Mouse (Mus musculus) lung, postnatal 10 days (tissue): ENCODE measurements around the gene Cacna2d2.

Source experiments
- DNase-seq: peaks from one replicate; pipeline ENCODE4 v3.0.0; 2021

The Cacna2d2 gene

GRCm38 (mm10) chr9:107399491-107399971 lies at the start of gene Cacna2d2:
TSS of gene Cacna2d2 (plus strand) at chr9:107399612.
- peak; percentile 26 for DNase-seq

GRCm38 (mm10) chr9:107354826-107355225 lies 44.6 kb upstream of the Cacna2d2 start:
- no peak for DNase-seq

- peak; percentile 72 for DNase-seq
These were observed 43.3 kb upstream of the Cacna2d2 start for GRCm38 (mm10) chr9:107355870-107356765.

GRCm38 (mm10) chr9:107357651-107358050 lies 41.8 kb upstream of the Cacna2d2 start:
- peak; percentile 84 for DNase-seq

GRCm38 (mm10) chr9:107360989-107361388 lies 38.4 kb upstream of the Cacna2d2 start:
- no peak for DNase-seq

- DNase-seq, result peak; percentile 76
These were observed 32.8 kb upstream of the Cacna2d2 start for GRCm38 (mm10) chr9:107366644-107367043.

- no peak for DNase-seq
These were observed 31.1 kb upstream of the Cacna2d2 start for GRCm38 (mm10) chr9:107368302-107368701.

- DNase-seq, result no peak
These were observed 29.9 kb upstream of the Cacna2d2 start for GRCm38 (mm10) chr9:107369270-107370105.

- DNase-seq, result no peak
These were observed 29.3 kb upstream of the Cacna2d2 start for GRCm38 (mm10) chr9:107370106-107370463.

GRCm38 (mm10) chr9:107372441-107372840 lies 27.0 kb upstream of the Cacna2d2 start:
- no peak for DNase-seq

GRCm38 (mm10) chr9:107374623-107375022 lies 24.8 kb upstream of the Cacna2d2 start:
- peak; percentile 33 for DNase-seq

- DNase-seq, result no peak
These were observed 24.0 kb upstream of the Cacna2d2 start for GRCm38 (mm10) chr9:107375451-107375850.

GRCm38 (mm10) chr9:107377961-107378512 lies 21.4 kb upstream of the Cacna2d2 start:
- DNase-seq, result no peak

GRCm38 (mm10) chr9:107381723-107382122 lies 17.7 kb upstream of the Cacna2d2 start:
- peak; percentile 48 for DNase-seq

- no peak for DNase-seq
These were observed 15.0 kb upstream of the Cacna2d2 start for GRCm38 (mm10) chr9:107384396-107384795.

GRCm38 (mm10) chr9:107386722-107387121 lies 12.7 kb upstream of the Cacna2d2 start:
- peak; percentile 23 for DNase-seq

GRCm38 (mm10) chr9:107387708-107388107 lies 11.7 kb upstream of the Cacna2d2 start:
- no peak for DNase-seq

GRCm38 (mm10) chr9:107388263-107388662 lies 11.1 kb upstream of the Cacna2d2 start:
- DNase-seq, result no peak

- no peak for DNase-seq
These were observed 3.0 kb upstream of the Cacna2d2 start for GRCm38 (mm10) chr9:107396397-107396796.

GRCm38 (mm10) chr9:107398968-107399367 lies 444 bp upstream of the Cacna2d2 start:
- DNase-seq, result no peak

GRCm38 (mm10) chr9:107400060-107400511 lies 674 bp downstream of the Cacna2d2 start:
- DNase-seq, result no peak

GRCm38 (mm10) chr9:107400666-107401285 lies 1.4 kb downstream of the Cacna2d2 start:
- no peak for DNase-seq

GRCm38 (mm10) chr9:107403116-107403515 lies 3.7 kb downstream of the Cacna2d2 start:
- DNase-seq, result no peak
